Mouse (Mus musculus) cortical plate, adult 2 months (tissue): ENCODE results near the gene Id1.

Experiments
- CTCF ChIP-seq: fragments of 200-500 bp; IDR thresholded peaks from 2 replicates; pipeline ENCODE4 v1.5.1; 2011; ENCODE audit warnings: mild to moderate bottlenecking, control low read depth, low read length; ENCODE audit not compliant: insufficient read depth; ENCODE audit errors: extremely low read depth
- POLR2A ChIP-seq: fragments of 200-500 bp; IDR thresholded peaks from 2 replicates; pipeline ENCODE4 v1.6.1; 2011; ENCODE audit warnings: mild to moderate bottlenecking, low read length, control low read depth; ENCODE audit not compliant: insufficient read depth; ENCODE audit errors: extremely low read depth

- TF ChIP-seq CTCF (0 out of 2 replicates have a peak, but pooled peaks have one; percentile 24), POLR2A (no peak)
Observed at GRCm38 (mm10) chr2:152691564-152692217, 44.4 kb upstream of the Id1 start.
